Mouse (Mus musculus) megakaryocyte progenitor cell, adult 5-6 weeks (primary cell): ENCODE measurements around the gene D430042O09Rik. TPM values are rescaled to one million over a fixed set of nuclear protein-coding genes. Genes with fewer than 3 reads are reported as not detected.

Experiments
- ATAC-seq: replicated peaks from 2 replicates; pipeline ENCODE4 v1.8.0; 2016; ENCODE audit warnings: mild to moderate bottlenecking, moderate TSS enrichment, inconsistent platforms; ENCODE audit not compliant: poor library complexity
- total RNA-seq, 2 experiments: library from RNA; stranded (forward) in 1 of 2; stranded (reverse) in 1 of 2; fragments of 157-497, 149-512 nt in 1 of 2; fragments of 200-1000 nt in 1 of 2; gene quantifications; 2 replicates each; pipeline versions ENCODE4 v1.2.3 to v1.2.4; 2015 to 2017

Gene D430042O09Rik
- total RNA-seq, 2 experiments from 2014 or later = 6.1 to 7.2 TPM

DNA sequence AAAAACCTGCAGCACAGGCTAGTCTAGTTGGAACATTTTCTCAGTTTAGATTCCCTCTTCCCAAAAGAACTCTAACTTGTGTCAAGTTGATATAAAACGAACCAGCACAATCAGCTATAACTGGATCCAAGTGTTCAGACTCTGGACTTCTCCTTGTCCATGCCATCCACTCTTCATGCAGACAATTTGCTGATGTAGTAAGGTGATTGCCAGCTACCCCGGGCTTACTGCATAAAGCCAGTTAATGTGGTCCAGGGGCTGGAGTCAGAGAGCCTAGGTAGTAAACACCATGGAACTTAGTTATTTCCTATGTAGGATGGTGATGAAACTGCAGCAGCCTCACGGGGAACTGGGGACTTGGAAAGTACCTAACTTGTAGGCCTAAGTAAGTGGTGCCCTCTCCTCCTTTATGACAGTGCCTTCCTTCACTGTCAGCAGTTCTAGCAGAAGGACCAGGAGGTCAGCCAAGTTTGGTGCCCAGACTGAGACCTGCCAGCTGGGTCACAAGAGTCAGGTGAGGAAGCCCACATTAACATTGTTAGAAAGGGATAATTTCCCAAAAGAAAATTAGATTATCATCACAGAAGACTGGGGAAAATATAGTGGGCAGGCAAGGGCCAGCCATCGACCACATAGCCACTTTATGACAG is 28.8 kb downstream of the D430042O09Rik start:
- no peak for ATAC-seq

- no peak for ATAC-seq
Measured at GRCm38 (mm10) chr7:125740521-125740920, 32.8 kb downstream of the D430042O09Rik start.

GRCm38 (mm10) chr7:125741271-125741703 is 33.6 kb downstream of the D430042O09Rik start:
- ATAC-seq = no peak

DNA sequence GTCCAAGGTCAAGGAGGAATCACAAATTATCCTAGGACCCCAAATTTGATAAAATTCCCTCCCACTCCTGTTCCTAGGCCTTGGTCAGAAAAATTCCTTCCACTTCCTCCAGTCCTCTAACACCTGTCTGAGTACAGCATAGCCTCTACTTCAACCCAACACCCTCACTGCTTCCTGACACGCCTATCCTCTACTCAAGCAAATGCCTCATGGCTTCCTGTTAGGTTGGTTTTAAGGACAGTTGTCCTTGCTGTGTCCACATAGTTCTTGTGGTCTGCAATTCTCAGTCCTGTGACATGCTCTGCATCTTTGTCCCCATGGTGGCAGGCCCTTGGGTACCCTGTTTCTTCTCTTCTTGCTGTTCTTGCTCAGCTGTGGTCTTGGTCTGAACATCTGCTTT is 37.1 kb downstream of the D430042O09Rik start:
- ATAC-seq = no peak

GRCm38 (mm10) chr7:125746621-125747315 is 39.1 kb downstream of the D430042O09Rik start:
- ATAC-seq = peak; percentile 29; the same call in 1 of the 2 replicates

GRCm38 (mm10) chr7:125747316-125747690 is 39.6 kb downstream of the D430042O09Rik start:
- ATAC-seq = peak; percentile 63

DNA sequence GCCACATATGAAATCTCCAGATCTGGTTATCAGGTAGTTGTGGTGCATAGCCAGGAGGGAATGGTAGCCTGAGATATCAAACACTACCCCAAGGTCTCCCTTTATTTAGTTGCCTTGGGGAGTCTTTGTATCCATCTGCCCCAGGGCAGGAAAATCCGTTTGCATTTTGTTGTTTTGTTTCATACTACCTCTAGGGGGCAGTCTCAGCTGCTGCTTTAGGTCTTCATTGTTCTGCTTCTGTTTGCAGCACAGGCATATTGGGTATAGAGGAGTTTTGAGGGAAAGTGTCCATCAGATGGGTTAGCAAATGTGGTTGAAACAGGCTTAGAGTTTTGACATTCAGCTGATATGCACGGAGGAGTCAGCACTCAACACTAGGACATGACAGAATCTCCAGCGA is 40.5 kb downstream of the D430042O09Rik start:
- peak; percentile 75 for ATAC-seq

- no peak for ATAC-seq
Measured at GRCm38 (mm10) chr7:125752699-125753325, 45.1 kb downstream of the D430042O09Rik start.

DNA sequence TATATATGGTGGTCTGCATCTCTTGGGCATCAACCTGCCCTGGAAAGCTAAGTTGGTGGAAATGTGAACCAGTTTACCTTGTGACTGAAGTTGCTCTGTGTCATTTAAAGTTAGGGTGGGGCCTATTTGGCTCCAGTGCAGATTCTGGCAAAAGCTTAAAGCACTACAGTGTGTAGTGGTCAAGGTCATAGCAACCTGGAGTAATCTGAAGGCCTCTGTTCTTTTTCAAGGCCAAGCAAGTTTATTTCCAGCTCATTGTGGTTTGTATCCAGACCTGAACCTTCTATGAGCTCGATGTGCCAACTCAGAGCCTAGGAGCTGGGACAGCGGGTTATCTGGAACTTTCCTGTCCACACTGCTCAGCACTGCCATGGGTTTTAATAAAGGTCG is 45.6 kb downstream of the D430042O09Rik start:
- no peak for ATAC-seq

DNA sequence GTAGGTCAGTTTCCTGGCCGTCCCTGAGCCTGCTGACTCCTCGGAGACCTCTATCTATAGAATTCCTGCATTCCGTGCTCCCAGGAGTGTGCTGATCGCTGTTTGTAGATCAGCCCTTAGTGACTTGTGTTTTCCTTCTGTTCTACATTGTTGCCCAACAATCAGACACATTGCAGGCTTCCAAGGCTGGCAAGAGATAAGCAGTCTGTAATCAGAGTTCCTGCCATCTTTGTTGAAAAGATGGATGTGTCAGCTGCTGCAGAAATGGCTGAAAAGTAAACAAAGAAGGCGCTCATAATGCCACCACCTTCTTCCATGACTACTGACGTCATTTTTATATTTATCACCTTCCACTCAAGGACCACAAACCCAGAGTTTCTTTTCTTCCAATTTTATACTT is 49.1 kb downstream of the D430042O09Rik start:
- no peak for ATAC-seq

- ATAC-seq = no peak
Measured at GRCm38 (mm10) chr7:125757896-125758623, 50.4 kb downstream of the D430042O09Rik start.

DNA sequence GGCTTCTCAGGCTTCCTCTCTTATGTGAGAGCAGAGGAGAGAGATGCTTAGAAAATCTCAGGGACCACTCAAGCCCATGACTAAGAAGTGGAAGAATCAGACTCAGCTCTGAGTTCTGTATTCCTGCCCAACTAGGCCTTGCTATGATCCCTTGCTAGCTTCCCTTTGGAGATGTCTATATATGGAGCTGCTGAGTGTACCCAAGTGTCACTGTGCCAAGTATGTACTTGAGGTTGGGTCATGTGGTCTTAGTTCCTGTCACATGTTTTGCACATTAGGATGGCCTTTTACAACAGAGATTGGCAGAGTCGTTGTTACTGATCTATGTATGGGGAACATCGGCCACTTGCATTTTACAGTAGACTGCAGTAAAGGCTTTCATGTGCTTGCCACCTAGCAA is 54.6 kb downstream of the D430042O09Rik start:
- ATAC-seq = no peak

DNA sequence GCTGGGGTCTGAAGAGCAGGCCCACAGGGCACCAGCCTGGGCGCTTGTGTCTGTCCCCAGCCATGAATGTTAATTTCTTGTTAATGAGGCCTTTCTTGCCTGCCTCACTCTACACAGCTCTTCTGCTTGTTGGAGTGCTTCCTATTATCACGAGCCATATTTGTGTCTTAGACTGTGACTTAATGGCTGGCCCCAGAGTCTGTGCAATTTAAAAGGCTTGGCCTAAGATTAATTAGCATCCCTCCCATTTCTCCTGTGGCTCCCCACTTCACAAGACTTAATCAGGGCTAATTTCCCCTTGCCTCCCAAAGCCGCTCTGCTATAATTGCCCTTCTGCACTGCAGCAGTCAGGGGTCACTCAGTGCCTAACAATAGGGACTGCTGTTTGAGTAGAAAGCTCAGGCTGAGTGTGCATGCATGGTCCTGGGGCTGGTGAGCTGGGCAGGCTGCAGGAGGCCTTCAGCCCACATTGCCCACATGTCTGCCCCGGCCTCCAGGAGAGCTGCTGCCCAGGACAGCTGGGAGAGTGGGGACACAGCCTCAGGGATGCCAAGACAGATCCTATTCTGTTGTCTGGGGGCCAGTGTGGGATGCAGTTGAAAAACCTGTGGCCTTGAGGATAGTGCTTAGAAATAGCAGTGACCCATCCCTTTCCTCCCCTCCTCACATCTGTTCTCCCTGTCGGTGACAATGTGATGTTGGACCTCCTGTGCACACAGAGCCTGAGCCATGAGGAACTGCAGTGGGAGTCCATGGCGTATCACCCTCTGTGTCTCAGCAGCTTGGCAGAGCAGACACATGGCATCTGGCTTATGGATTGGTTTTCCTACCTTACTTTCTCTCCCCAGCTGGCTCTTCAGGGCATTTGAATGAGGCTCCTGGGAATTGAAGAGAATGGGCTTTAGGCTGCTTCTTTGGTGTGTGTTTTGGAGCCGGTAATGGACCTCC is 55.5 kb downstream of the D430042O09Rik start:
- no peak for ATAC-seq

DNA sequence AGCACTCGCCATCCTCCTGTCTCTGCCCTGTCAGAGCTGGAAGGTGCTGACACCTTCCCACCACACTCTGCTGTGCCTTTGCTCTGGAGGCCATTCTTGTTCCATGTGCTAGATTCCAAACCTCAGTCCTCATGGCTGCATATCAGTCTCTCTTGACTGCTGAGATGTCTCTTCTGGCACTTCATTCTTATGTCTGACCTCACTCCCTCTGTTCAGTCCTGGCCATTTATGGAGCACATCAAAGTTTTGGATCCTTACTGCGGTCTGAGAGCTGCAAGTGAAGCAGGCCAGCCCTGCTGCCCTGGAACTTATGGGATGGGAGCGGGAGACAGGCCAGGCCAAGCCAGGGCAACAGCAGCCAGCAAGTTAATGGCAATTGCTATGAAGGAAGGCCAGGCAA is 56.7 kb downstream of the D430042O09Rik start:
- no peak for ATAC-seq

DNA sequence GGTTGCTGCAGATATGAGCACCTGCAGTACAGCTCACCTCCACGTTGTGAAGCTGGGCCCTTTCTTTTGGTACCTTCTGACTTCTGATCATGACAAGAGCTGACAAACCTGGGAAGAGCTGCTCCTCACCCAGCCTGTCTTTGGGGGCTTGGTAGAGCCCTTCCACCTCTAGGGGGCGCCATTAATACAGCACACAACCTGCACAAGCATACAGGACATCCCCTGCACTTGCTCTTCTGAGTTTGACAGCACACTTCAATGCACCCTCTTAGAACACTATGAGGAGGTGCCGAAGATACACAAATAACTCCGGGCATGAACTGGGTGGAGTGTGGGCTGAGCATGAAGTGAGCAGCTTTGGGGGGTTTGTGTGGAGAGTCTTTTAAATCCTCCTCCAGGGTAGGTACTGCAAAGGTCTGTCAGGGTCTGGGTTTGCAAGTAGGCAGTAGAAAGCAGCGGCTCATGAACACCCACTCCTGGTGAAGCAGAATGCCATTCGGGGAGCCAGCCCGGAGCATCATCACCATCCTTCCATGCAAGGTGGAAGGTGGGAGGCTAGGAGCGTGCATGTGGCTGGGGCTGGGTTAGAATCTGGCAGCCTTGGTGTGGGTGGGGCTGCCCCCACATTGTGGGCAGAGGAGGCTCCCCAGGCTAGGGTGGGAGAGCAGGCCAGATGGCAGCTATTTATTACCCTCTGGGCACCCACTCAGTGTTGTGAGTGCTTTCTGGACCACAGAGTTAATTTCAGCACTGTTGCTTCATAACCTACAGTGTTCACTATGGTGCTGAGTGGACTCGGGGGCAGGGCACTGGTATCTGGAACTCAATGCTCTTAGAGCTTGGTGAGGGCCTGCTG is 59.5 kb downstream of the D430042O09Rik start:
- peak; percentile 52; the same call in 1 of the 2 replicates for ATAC-seq

DNA sequence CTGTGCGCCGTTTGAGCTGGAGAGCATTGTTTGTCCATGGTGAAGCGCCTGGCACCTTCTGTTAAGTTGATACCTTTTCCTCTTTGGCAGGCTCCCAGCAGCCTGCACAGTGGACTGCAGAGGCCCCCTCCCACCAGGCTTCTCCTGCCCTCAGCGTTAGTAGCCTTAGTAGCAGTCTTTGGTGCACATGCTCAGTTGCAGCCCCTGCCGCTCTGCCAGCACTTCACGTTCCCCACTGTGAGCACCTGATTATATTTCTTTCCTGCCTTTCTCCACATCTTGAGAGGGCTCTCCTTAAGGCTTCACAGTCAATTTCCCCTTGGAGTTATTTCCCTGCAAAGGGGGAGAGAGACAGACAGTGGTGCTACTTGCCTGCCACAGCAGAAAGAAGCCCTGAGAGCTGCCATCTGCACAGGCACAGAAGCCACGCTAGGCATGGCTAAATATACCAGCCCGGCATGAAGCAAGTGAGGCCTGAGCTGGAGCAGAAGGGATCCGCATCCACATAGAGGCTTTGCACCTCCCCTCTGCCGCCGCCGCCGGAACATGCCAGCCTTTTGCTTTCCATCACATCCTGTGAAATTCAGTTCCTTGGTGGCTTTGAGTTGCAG is 65.4 kb downstream of the D430042O09Rik start:
- no peak for ATAC-seq

- ATAC-seq = peak; percentile 69
Measured at GRCm38 (mm10) chr7:125783206-125783605, 75.5 kb downstream of the D430042O09Rik start.

- ATAC-seq = no peak
Measured at GRCm38 (mm10) chr7:125786105-125786504, 78.4 kb downstream of the D430042O09Rik start.

DNA sequence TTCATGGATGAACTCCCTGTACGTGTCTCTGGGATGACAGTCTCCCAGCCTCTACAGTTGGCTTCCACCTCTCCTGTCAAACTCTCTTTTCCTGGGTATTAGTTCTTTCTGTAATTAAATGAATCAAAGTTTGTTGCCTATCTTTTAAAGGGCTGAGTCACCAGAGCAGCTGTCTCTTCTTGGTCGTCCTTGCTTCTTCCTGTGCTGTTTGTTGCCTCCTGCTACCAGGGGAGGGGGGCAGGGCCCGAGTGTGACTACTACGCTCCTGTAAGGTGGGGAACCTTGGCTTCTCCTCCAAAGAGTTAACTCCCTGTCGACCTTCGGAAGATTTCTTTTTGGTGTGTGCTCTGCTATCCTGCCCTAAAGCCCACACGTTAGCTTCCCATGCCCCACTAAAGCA is 79.4 kb downstream of the D430042O09Rik start:
- no peak for ATAC-seq
